Mouse (Mus musculus) myocyte (in vitro differentiated cells): ENCODE results near the gene Rab11fip4. TPM values are rescaled to one million over a fixed set of nuclear protein-coding genes. Genes with fewer than 3 reads are reported as not detected.

ENCODE experiments used
- H3K27me3 ChIP-seq: one replicate; pipeline ENCODE4 v1.6.1; 2011; ENCODE audit not compliant: control insufficient read depth, insufficient read depth, insufficient read length
- H3K36me3 ChIP-seq: one replicate; pipeline ENCODE4 v1.6.1; 2011; ENCODE audit not compliant: control insufficient read depth, insufficient read depth
- H3K4me2 ChIP-seq: one replicate; pipeline ENCODE4 v1.6.1; 2011; ENCODE audit warnings: low read depth, control low read depth
- H3K4me3 ChIP-seq: one replicate; pipeline ENCODE4 v1.5.1; 2011; ENCODE audit warnings: mild to moderate bottlenecking, control low read depth, moderate library complexity
- H3K79me2 ChIP-seq: one replicate; pipeline ENCODE4 v1.6.1; 2011; ENCODE audit not compliant: control insufficient read depth, insufficient read depth
- H3ac ChIP-seq: one replicate; pipeline ENCODE4 v1.6.1; 2011; ENCODE audit not compliant: control insufficient read depth, insufficient read length
- CEBPB ChIP-seq: IDR thresholded peaks from 2 replicates; pipeline ENCODE4 v1.6.1; 2011; ENCODE audit warnings: mild to moderate bottlenecking, moderate library complexity; ENCODE audit not compliant: poor library complexity, insufficient read depth, severe bottlenecking
- E2F4 ChIP-seq: IDR thresholded peaks from one replicate; pipeline ENCODE4 v1.6.1; 2011; ENCODE audit warnings: mild to moderate bottlenecking, control low read depth, moderate library complexity; ENCODE audit not compliant: insufficient read depth
- MAX ChIP-seq: IDR thresholded peaks from one replicate; pipeline ENCODE4 v1.6.1; 2011; ENCODE audit warnings: low read depth, mild to moderate bottlenecking, control low read depth
- MYOD1 ChIP-seq, 3 experiments: IDR thresholded peaks; one replicate each; pipeline ENCODE4 v1.6.1; 2011; ENCODE audit warnings: control low read depth in 2 of 3, low read depth in 2 of 3, mild to moderate bottlenecking in 2 of 3, moderate library complexity in 1 of 3; ENCODE audit not compliant: insufficient read length in 2 of 3, control insufficient read depth in 1 of 3
- MYOG ChIP-seq, 3 experiments: IDR thresholded peaks; one replicate each; pipeline ENCODE4 v1.6.1; 2011; ENCODE audit warnings: control low read depth in 2 of 3, low read depth in 2 of 3, mild to moderate bottlenecking in 2 of 3; ENCODE audit not compliant: insufficient read length in 2 of 3, control insufficient read depth in 1 of 3, insufficient read depth in 1 of 3
- POLR2A ChIP-seq: IDR thresholded peaks from one replicate; pipeline ENCODE4 v1.6.1; 2011; ENCODE audit warnings: low read depth, mild to moderate bottlenecking, control low read depth, moderate library complexity; ENCODE audit not compliant: insufficient read length
- POLR2AphosphoS2 ChIP-seq: IDR thresholded peaks from one replicate; pipeline ENCODE4 v1.6.1; 2011; ENCODE audit warnings: low read depth, control low read depth; ENCODE audit not compliant: insufficient read length
- REST ChIP-seq: IDR thresholded peaks from one replicate; pipeline ENCODE4 v1.6.1; 2011; ENCODE audit warnings: mild to moderate bottlenecking, control low read depth, moderate library complexity; ENCODE audit not compliant: insufficient read depth, insufficient read length
- SRF ChIP-seq: IDR thresholded peaks from one replicate; pipeline ENCODE4 v1.6.1; 2011; ENCODE audit warnings: low read depth; ENCODE audit not compliant: control insufficient read depth, insufficient read length
- TCF12 ChIP-seq: IDR thresholded peaks from one replicate; pipeline ENCODE4 v1.6.1; 2011; ENCODE audit warnings: mild to moderate bottlenecking, control low read depth; ENCODE audit not compliant: poor library complexity, insufficient read depth, severe bottlenecking
- TCF3 ChIP-seq: IDR thresholded peaks from one replicate; pipeline ENCODE4 v1.6.1; 2011; ENCODE audit warnings: low read depth, control low read depth; ENCODE audit not compliant: insufficient read length
- USF1 ChIP-seq: IDR thresholded peaks from one replicate; pipeline ENCODE4 v1.6.1; 2011; ENCODE audit warnings: low read depth, mild to moderate bottlenecking, control low read depth, moderate library complexity
- polyA plus RNA-seq: library from polyadenylated mRNA; unstranded; fragments of >200 nt; fragmentation: generic; extraction: Trizol; gene quantifications from one replicate; pipeline ENCODE4 v1.2.1, GENCODE M21; 2012; ENCODE audit warnings: missing spikeins

Rab11fip4 gene
- polyA plus RNA-seq, 1 experiment = 0.04 TPM

DNA sequence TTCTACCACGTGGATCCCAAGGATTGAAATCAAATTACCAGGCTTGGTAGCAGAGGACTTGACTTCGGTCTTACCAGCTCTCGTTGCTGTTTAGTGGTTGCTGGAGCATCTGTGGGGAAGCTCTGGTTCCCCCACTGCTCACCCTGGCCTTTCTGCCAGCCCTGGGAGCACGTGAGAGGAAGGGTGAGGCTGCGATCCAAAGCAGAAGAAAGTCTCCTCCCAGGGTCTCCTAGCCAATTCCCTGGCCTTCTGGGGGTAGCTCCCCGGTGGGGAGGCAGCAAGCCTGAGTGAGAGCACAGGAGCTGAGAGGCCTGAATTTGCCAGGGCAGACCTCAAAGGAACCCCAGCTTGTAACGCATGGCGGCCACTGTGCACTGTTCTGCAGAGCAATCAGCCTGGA, 124.3 kb downstream of the Rab11fip4 start:
- no peak overlapping the region for H3ac ChIP-seq
- H3K27me3 ChIP-seq = no peaks in the 10 kb centered on the region
- H3K4me3 ChIP-seq = peak overlapping the region; percentile 99
- H3K4me2 ChIP-seq = peak overlapping the region; percentile 96
- TF ChIP-seq SRF = no peak
- no peak for TF ChIP-seq USF1
- peak; percentile 16 for TF ChIP-seq POLR2A
- TF ChIP-seq MYOD1 (IDR thresholded peaks at IDR 0.05; ENCODE audit: control insufficient read depth in 1 of 3, insufficient read length in 2 of 3, low read depth in 2 of 3) = peak in 1 of 3 experiments; percentile 7
- TF ChIP-seq MYOG (IDR thresholded peaks at IDR 0.05; ENCODE audit: control insufficient read depth in 1 of 3, insufficient read depth in 1 of 3, insufficient read length in 2 of 3, low read depth in 2 of 3) = no peak
- no peak for TF ChIP-seq REST
- peak; percentile 13 for TF ChIP-seq POLR2AphosphoS2
- H3K36me3 ChIP-seq = no peaks in the 10 kb centered on the region
- H3K79me2 ChIP-seq = peaks cover 90% of the 10 kb centered on the region

DNA sequence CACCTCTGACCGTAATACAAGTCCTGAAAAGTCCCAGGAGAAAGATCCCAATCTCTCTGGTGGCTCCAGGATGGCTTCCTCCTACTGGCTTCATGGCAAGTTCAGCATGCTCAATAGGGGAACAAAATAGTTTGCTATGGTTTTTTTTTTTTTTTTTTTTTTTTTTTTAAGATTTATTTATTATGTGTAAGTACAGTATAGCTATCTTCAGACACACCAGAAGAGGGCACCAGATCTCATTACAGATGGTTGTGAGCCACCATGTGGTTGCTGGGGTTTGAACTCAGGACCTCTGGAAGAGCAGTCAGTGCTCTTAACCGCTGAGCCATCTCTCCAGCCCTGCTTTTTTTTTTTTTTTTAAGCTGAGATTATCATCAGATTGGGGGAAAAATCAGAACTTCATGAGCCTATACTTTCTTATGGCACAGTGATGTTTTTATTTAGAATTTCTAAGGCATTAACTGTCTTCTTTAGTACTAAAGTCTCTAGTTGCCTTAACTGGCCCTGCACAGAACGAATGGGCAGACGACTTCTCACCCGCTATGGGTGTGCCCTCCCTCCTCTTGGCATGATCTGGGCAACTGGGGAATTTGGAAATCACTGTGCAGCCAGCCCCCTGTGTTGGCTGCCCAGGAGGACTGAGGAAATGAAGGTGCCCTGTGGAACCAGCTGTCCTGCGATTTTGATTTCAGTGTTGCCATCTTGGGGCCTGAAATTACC, 124.9 kb downstream of the Rab11fip4 start:
- no peak for TF ChIP-seq USF1
- no peak for TF ChIP-seq MAX
- peak in 1 of 3 experiments; percentile 2 for TF ChIP-seq MYOD1 (IDR thresholded peaks at IDR 0.05; ENCODE audit: control insufficient read depth in 1 of 3, insufficient read length in 2 of 3, low read depth in 2 of 3)
- peak in 1 of 3 experiments; percentile 51 for TF ChIP-seq MYOG (IDR thresholded peaks at IDR 0.05; ENCODE audit: control insufficient read depth in 1 of 3, insufficient read depth in 1 of 3, insufficient read length in 2 of 3, low read depth in 2 of 3)
- no peak for TF ChIP-seq E2F4
- peak overlapping the region; percentile 96 for H3K4me2 ChIP-seq
- no peak overlapping the region for H3ac ChIP-seq
- H3K79me2 ChIP-seq = peaks cover 96% of the 10 kb centered on the region
- no peaks in the 10 kb centered on the region for H3K36me3 ChIP-seq
- no peaks in the 10 kb centered on the region for H3K27me3 ChIP-seq
- peak overlapping the region; percentile 99 for H3K4me3 ChIP-seq

- H3K4me2 ChIP-seq = peak overlapping the region; percentile 96
- H3K79me2 ChIP-seq = peaks cover 100% of the 10 kb centered on the region
- no peak for TF ChIP-seq MAX
- TF ChIP-seq POLR2AphosphoS2 = no peak
- no peak for TF ChIP-seq USF1
- no peak for TF ChIP-seq MYOD1 (IDR thresholded peaks at IDR 0.05; ENCODE audit: control insufficient read depth in 1 of 3, insufficient read length in 2 of 3, low read depth in 2 of 3)
- no peak for TF ChIP-seq MYOG (IDR thresholded peaks at IDR 0.05; ENCODE audit: control insufficient read depth in 1 of 3, insufficient read depth in 1 of 3, insufficient read length in 2 of 3, low read depth in 2 of 3)
- TF ChIP-seq CEBPB = no peak
- no peak for TF ChIP-seq REST
- no peak for TF ChIP-seq POLR2A
- H3K36me3 ChIP-seq = peaks cover 2% of the 10 kb centered on the region
- no peaks in the 10 kb centered on the region for H3K27me3 ChIP-seq
- no peak overlapping the region for H3ac ChIP-seq
- no peak overlapping the region for H3K4me3 ChIP-seq
Measured at GRCm38 (mm10) chr11:79716453-79716749, 125.4 kb downstream of the Rab11fip4 start.

GRCm38 (mm10) chr11:79717271-79717670, 126.3 kb downstream of the Rab11fip4 start:
- peaks cover 4% of the 10 kb centered on the region for H3K36me3 ChIP-seq
- no peak overlapping the region for H3K4me3 ChIP-seq

GRCm38 (mm10) chr11:79717801-79718200, 126.8 kb downstream of the Rab11fip4 start:
- Histone ChIP-seq H3K27me3 (no peaks in the 10 kb centered on the region), H3ac (no peak overlapping the region), H3K36me3 (peaks cover 4% of the 10 kb centered on the region), H3K4me3 (no peak overlapping the region), H3K4me2 (peak overlapping the region; percentile 96), H3K79me2 (peaks cover 100% of the 10 kb centered on the region)
- TF ChIP-seq TCF3 (no peak), POLR2A (no peak), CEBPB (no peak), MYOD1 (IDR thresholded peaks at IDR 0.05; ENCODE audit: control insufficient read depth in 1 of 3, insufficient read length in 2 of 3, low read depth in 2 of 3) (no peak), REST (no peak), TCF12 (no peak), MAX (no peak), E2F4 (no peak), USF1 (no peak), MYOG (IDR thresholded peaks at IDR 0.05; ENCODE audit: control insufficient read depth in 1 of 3, insufficient read depth in 1 of 3, insufficient read length in 2 of 3, low read depth in 2 of 3) (no peak), SRF (no peak), POLR2AphosphoS2 (no peak)

More at GRCm38 (mm10) chr11:79717271-79717670, 126.3 kb downstream of the Rab11fip4 start:
- H3K79me2 ChIP-seq = peaks cover 100% of the 10 kb centered on the region
- H3K27me3 ChIP-seq = no peaks in the 10 kb centered on the region
- H3ac ChIP-seq = no peak overlapping the region
- peak overlapping the region; percentile 96 for H3K4me2 ChIP-seq
- TF ChIP-seq POLR2AphosphoS2 (peak; percentile 43), POLR2A (peak; percentile 11), SRF (no peak), MYOD1 (IDR thresholded peaks at IDR 0.05; ENCODE audit: control insufficient read depth in 1 of 3, insufficient read length in 2 of 3, low read depth in 2 of 3) (no peak)
